Mouse (Mus musculus) left cerebral cortex, postnatal 25 days (tissue): ENCODE measurements around the gene Pes1. TPM values are rescaled to one million over a fixed set of nuclear protein-coding genes. Genes with fewer than 3 reads are reported as not detected.
"Not testable (repeated sequence)": the region's sequence is repeated elsewhere in the genome, so short reads cannot be mapped to it uniquely, and the experiment has no call there.

Source experiments
- DNase-seq, 2 experiments: peaks; one replicate each; pipeline ENCODE4 v3.0.0; 2022; ENCODE audit warnings: low spot score in 2 of 2, mixed read lengths in 1 of 2
- intact Hi-C: fragments of 180-260 bp; cut with DNase I; formaldehyde crosslinking; loops from one replicate; pipeline ENCODE4 v1.15.1; 2025
- total RNA-seq, 2 experiments: library from RNA; stranded (reverse); gene quantifications; 2 replicates each; pipeline ENCODE4 v1.2.3; 2021

Gene Pes1
- total RNA-seq: 10 to 100 TPM; 38.5 to 41.5 TPM

GRCm38 (mm10) chr11:3963610-3964415, at the start of gene Pes1:
Gene Pes1, plus strand, starts transcription at chr11:3963975.
- DNase-seq: peak; percentile 92
- intact Hi-C loops: loop anchor here (5.0 kb wide), 1 partner anchor 37 kb away; no protein-coding TSS in a partner anchor

- intact Hi-C loops: no loop called here
- peak; percentile 78 to 80 for DNase-seq
These were observed 49.5 kb upstream of the Pes1 start, which contains the start of gene Slc35e4 for GRCm38 (mm10) chr11:3914109-3914840. Gene Slc35e4, minus strand, starts transcription at chr11:3914664.

- DNase-seq: no peak
- intact Hi-C loops: no loop called here
These were observed 45.0 kb upstream of the Pes1 start for GRCm38 (mm10) chr11:3918738-3919137.

GRCm38 (mm10) chr11:3920476-3920875, 43.3 kb upstream of the Pes1 start:
- intact Hi-C loops: loop anchor here (5.0 kb wide), 1 partner anchor 113 kb away; no protein-coding TSS in a partner anchor

GRCm38 (mm10) chr11:3921281-3921850, 42.4 kb upstream of the Pes1 start:
- peak; percentile 64 to 67 for DNase-seq
- intact Hi-C loops: loop anchor here (5.0 kb wide), 1 partner anchor 114 kb away; no protein-coding TSS in a partner anchor

More at GRCm38 (mm10) chr11:3920476-3920875, 43.3 kb upstream of the Pes1 start:
- DNase-seq: no peak

- intact Hi-C loops: loop anchor here (5.0 kb wide), 1 partner anchor 115 kb away; no protein-coding TSS in a partner anchor
- DNase-seq: no peak
These were observed 41.7 kb upstream of the Pes1 start for GRCm38 (mm10) chr11:3922115-3922514.

GRCm38 (mm10) chr11:3922731-3923130, 41.0 kb upstream of the Pes1 start:
- intact Hi-C loops: loop anchor here (5.0 kb wide), 1 partner anchor 115 kb away; no protein-coding TSS in a partner anchor
- DNase-seq: no peak

GRCm38 (mm10) chr11:3925916-3926315, 37.9 kb upstream of the Pes1 start:
- no peak for DNase-seq
- intact Hi-C loops: loop anchor here (5.0 kb wide), 1 partner anchor 36 kb away; the partner anchor contains the start of gene Pes1

- no peak for DNase-seq
- intact Hi-C loops: loop anchor here (10.0 kb wide), 1 partner anchor 465 kb away; no protein-coding TSS in a partner anchor
These were observed 33.8 kb upstream of the Pes1 start for GRCm38 (mm10) chr11:3930019-3930418.

GRCm38 (mm10) chr11:3930931-3931330, 32.8 kb upstream of the Pes1 start:
- DNase-seq: no peak

GRCm38 (mm10) chr11:3931511-3932211, 32.1 kb upstream of the Pes1 start, which contains the start of gene Tcn2:
Gene Tcn2, minus strand, starts transcription at chr11:3932159.
- intact Hi-C loops: loop anchor here (10.0 kb wide), 1 partner anchor 467 kb away; no protein-coding TSS in a partner anchor
- DNase-seq: peak; percentile 57 to 61

More at GRCm38 (mm10) chr11:3930931-3931330, 32.8 kb upstream of the Pes1 start:
- intact Hi-C loops: loop anchor here (10.0 kb wide), 1 partner anchor 466 kb away; no protein-coding TSS in a partner anchor

GRCm38 (mm10) chr11:3933756-3934285, 30.0 kb upstream of the Pes1 start:
- intact Hi-C loops: loop anchor here (10.0 kb wide), 1 partner anchor 469 kb away; no protein-coding TSS in a partner anchor
- no peak for DNase-seq

- DNase-seq: no peak
- intact Hi-C loops: loop anchor here (10.0 kb wide), 1 partner anchor 470 kb away; no protein-coding TSS in a partner anchor
These were observed 28.6 kb upstream of the Pes1 start for GRCm38 (mm10) chr11:3935135-3935534.

- DNase-seq: no peak
- intact Hi-C loops: loop anchor here (10.0 kb wide), 1 partner anchor 472 kb away; no protein-coding TSS in a partner anchor
These were observed 27.5 kb upstream of the Pes1 start for GRCm38 (mm10) chr11:3936318-3936717.

GRCm38 (mm10) chr11:3937321-3937874, 26.4 kb upstream of the Pes1 start:
- intact Hi-C loops: loop anchor here (10.0 kb wide), 1 partner anchor 473 kb away; no protein-coding TSS in a partner anchor
- no peak for DNase-seq

- no peak for DNase-seq
- intact Hi-C loops: no loop called here
These were observed 22.4 kb upstream of the Pes1 start for GRCm38 (mm10) chr11:3941371-3941770.

GRCm38 (mm10) chr11:3946386-3946785, 17.4 kb upstream of the Pes1 start:
- DNase-seq: no peak
- intact Hi-C loops: no loop called here

- intact Hi-C loops, DNase-seq: not testable (repeated sequence)
These were observed 8.9 kb upstream of the Pes1 start for GRCm38 (mm10) chr11:3954876-3955275.
